Mouse (Mus musculus) testis, adult 2 months (tissue): ENCODE measurements around the gene Slc47a1. TPM values are rescaled to one million over a fixed set of nuclear protein-coding genes. Genes with fewer than 3 reads are reported as not detected.

Source experiments
- H3K27ac ChIP-seq: fragments of 200-500 bp; 2 replicates; pipeline ENCODE4 v1.5.1; 2012; ENCODE audit warnings: low read depth, low read length; ENCODE audit not compliant: control insufficient read depth, insufficient read depth
- H3K27me3 ChIP-seq: fragments of 200-500 bp; 2 replicates; pipeline ENCODE4 v1.6.1; 2012; ENCODE audit warnings: mild to moderate bottlenecking, low read length, moderate library complexity; ENCODE audit not compliant: control insufficient read depth, insufficient read depth
- H3K36me3 ChIP-seq: fragments of 200-500 bp; 2 replicates; pipeline ENCODE4 v1.6.1; 2012; ENCODE audit warnings: mild to moderate bottlenecking, low read length; ENCODE audit not compliant: control insufficient read depth, insufficient read depth
- H3K4me1 ChIP-seq: fragments of 200-500 bp; 2 replicates; pipeline ENCODE4 v1.6.1; 2012; ENCODE audit warnings: low read length; ENCODE audit not compliant: control insufficient read depth, insufficient read depth
- H3K4me3 ChIP-seq: fragments of 200-500 bp; 2 replicates; pipeline ENCODE4 v1.5.1; 2012; ENCODE audit warnings: low read depth, mild to moderate bottlenecking, low read length, moderate library complexity, mixed read lengths; ENCODE audit not compliant: control insufficient read depth
- CTCF ChIP-seq: fragments of 200-500 bp; IDR thresholded peaks from 2 replicates; pipeline ENCODE4 v1.5.1; 2012; ENCODE audit warnings: low read depth, mild to moderate bottlenecking, inconsistent platforms, low read length, moderate library complexity; ENCODE audit not compliant: control insufficient read depth, insufficient read depth, insufficient replicate concordance
- POLR2A ChIP-seq: fragments of 200-500 bp; IDR thresholded peaks from 2 replicates; pipeline ENCODE4 v1.6.1; 2012; ENCODE audit warnings: low read depth, mild to moderate bottlenecking, inconsistent platforms, low read length, moderate library complexity; ENCODE audit not compliant: control insufficient read depth
- polyA plus RNA-seq: library from polyadenylated mRNA; depleted of rRNA; stranded (reverse); fragments of >200 nt; gene quantifications from 2 replicates; pipeline ENCODE4 v1.2.3, GENCODE M21; 2012

The Slc47a1 gene
- polyA plus RNA-seq, 1 experiment, result 1.4 TPM

GRCm38 (mm10) chr11:61411809-61412208 lies 33.7 kb upstream of the Slc47a1 start:
- Histone ChIP-seq H3K4me3 (no peak overlapping the region), H3K36me3 (no peaks in the 10 kb centered on the region), H3K4me1 (no peaks in the 10 kb centered on the region; the same call in 1 of the 2 replicates), H3K27me3 (no peaks in the 10 kb centered on the region), H3K27ac (no peak overlapping the region)
- TF ChIP-seq POLR2A (no peak), CTCF (no peak)

DNA sequence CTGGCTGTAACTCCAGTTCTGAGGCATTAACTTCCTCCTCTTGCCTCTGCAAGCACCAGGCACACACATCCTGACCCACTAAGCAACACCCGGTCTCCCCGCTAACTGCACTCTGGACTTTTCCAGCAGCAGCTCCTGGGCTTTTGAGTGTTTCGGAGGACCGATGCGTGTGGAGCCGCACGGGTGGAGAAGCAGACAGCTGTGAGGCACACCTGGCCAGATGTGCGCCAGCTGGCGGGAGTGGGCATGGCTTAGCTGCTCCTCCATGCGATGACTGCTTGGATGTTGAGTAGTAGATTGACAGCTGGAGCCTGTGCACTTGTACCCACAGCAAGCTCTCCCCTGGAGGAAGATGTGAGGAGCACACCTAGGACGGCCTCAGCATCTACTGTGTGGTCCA lies 33.1 kb upstream of the Slc47a1 start:
- TF ChIP-seq CTCF, result no peak
- H3K4me3 ChIP-seq, result no peak overlapping the region
- no peaks in the 10 kb centered on the region for H3K27me3 ChIP-seq
- no peak overlapping the region for H3K27ac ChIP-seq
- no peaks in the 10 kb centered on the region for H3K36me3 ChIP-seq
- no peaks in the 10 kb centered on the region; the same call in 1 of the 2 replicates for H3K4me1 ChIP-seq

DNA sequence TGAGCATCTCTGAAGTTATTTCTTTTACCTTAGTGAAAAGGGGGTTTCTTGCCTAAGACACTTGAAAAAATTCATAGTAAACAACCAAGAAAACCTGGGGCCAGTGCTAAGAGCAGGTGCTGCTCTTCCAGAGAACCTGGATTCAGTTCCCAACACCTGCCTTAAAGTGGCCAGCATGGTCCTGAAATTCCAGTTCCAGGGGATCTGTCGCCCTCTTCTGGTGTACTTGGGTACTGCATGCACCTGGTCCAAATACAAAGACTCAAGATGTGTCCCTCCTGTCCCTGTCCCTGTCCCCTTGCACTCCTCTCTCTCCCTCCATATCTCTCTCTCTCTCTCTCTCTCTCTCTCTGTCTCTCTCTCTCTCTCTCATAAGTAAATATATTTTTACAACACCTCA lies 32.0 kb upstream of the Slc47a1 start:
- H3K27me3 ChIP-seq, result no peaks in the 10 kb centered on the region
- no peak overlapping the region for H3K4me3 ChIP-seq
- no peaks in the 10 kb centered on the region for H3K36me3 ChIP-seq
- H3K4me1 ChIP-seq, result no peaks in the 10 kb centered on the region; the same call in 1 of the 2 replicates
- peak; percentile 93 for TF ChIP-seq CTCF
- TF ChIP-seq POLR2A, result no peak
- no peak overlapping the region for H3K27ac ChIP-seq

DNA sequence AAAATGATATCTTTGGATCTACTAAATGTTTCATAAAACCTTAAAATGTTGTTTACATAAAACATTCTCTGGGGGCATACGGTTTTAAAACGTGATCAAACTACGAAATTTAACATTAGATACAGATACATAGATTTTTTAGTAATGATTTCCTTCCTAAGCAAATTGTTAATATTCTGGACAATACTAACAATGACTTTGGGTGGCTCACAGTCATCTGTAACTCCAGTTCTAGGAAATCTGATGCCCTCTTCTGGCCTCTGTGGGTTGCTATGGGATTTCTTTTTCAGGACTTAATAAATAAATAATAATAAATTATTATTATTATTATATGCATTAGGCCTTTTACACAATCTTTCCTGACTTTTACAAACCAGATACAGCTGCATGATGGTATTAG lies 30.9 kb upstream of the Slc47a1 start:
- TF ChIP-seq POLR2A (no peak), CTCF (no peak)
- no peak overlapping the region for H3K27ac ChIP-seq
- no peaks in the 10 kb centered on the region; the same call in 1 of the 2 replicates for H3K4me1 ChIP-seq
- H3K27me3 ChIP-seq, result no peaks in the 10 kb centered on the region
- H3K4me3 ChIP-seq, result no peak overlapping the region
- H3K36me3 ChIP-seq, result no peaks in the 10 kb centered on the region

DNA sequence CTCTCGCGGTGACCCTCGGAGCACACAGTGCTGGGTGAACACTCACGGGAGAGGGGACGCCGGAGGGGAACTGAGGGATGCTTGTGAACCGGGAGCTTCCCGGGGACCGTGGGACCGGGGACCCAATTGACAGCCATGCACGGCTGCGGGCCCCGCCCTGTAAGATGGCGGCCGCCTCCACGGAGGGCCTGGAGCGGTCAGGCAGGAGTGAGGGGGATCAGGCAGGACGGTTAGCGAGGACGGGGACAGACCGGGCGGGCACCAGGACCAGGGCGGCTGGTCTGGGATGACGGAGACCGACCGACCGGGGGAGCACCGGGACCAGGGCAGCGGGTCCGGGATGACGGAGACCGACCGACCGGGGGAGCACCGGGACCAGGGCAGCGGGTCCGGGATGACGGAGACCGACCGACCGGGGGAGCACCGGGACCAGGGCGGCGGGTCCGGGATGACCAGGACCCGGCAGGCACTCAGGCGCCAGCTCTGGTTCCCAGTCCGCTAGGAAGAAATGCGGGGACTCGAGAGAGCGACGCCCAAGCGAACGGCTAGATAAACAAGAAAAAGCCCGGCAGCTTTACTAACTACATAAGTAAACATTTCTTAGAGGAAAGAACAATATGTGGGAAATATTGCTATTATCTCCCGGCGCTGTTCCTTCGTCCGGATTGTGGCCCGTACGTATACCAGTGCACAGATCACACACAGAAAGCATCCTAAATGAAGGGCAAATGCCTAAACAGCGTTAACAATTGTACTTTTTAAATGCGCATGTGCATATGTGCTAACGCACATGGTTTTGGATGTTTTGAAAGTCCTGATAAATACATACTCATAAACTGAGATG lies 30.3 kb upstream of the Slc47a1 start:
- Histone ChIP-seq H3K36me3 (no peaks in the 10 kb centered on the region), H3K27me3 (no peaks in the 10 kb centered on the region), H3K4me1 (no peaks in the 10 kb centered on the region; the same call in 1 of the 2 replicates), H3K4me3 (peak overlapping the region; percentile 83), H3K27ac (peak overlapping the region; percentile 56)
- no peak for TF ChIP-seq POLR2A
- no peak for TF ChIP-seq CTCF

DNA sequence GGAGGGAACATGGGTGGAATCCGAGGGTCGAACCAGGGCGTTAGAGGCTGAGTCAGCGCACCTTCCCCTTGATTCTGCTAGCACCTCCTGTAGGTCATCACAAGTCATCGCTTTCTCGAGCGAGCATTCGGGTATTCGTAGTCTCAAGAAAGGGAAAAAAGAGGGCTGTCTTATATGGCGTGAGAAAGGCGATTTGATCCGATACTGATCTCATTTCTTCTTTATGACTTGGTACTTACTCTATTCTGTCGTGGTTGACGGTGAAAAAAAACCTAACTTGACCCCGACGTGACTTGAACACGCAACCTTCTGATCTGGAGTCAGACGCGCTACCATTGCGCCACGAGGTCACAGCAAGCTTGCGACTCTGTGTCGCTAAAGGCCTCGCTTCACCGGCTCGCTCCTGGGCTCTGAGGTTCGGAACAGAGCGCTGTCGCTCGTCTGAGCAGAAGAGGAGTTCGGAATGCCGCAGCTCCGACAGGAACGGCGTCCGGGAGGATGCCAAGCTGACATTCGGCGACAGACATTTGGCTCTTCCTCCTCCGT lies 29.6 kb upstream of the Slc47a1 start:
- TF ChIP-seq POLR2A, result peak; percentile 15; the same call in 1 of the 2 replicates
- no peak; the same call in 1 of the 2 replicates for TF ChIP-seq CTCF
- Histone ChIP-seq H3K27me3 (no peaks in the 10 kb centered on the region), H3K27ac (peak overlapping the region; percentile 56), H3K36me3 (no peaks in the 10 kb centered on the region), H3K4me3 (peak overlapping the region; percentile 83), H3K4me1 (no peaks in the 10 kb centered on the region; the same call in 1 of the 2 replicates)

DNA sequence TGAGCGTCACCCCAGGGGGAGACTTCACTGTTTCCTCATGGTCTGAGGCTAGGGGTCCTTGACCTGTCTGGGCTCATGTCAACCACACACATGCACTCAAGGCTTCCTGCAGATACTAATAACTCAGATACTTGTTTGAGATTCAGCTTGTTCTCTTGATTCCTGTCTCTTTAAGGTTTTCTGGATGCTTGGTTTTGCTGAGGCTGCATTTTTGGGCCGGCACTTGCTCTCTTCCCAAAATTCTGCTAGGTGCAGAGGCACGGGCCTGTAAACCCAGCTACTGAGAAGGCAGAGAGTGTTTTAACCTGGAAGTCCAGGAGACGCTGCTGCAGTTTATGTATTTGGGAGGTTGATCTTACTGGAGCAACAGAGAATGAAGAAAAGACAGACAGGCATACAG lies 23.6 kb upstream of the Slc47a1 start:
- Histone ChIP-seq H3K27me3 (no peaks in the 10 kb centered on the region), H3K36me3 (no peaks in the 10 kb centered on the region), H3K4me3 (no peak overlapping the region), H3K4me1 (no peaks in the 10 kb centered on the region), H3K27ac (no peak overlapping the region)
- TF ChIP-seq POLR2A (no peak), CTCF (no peak)
